ENCODE assay signal across 8 mouse cellular contexts in the genomic region with DNA sequence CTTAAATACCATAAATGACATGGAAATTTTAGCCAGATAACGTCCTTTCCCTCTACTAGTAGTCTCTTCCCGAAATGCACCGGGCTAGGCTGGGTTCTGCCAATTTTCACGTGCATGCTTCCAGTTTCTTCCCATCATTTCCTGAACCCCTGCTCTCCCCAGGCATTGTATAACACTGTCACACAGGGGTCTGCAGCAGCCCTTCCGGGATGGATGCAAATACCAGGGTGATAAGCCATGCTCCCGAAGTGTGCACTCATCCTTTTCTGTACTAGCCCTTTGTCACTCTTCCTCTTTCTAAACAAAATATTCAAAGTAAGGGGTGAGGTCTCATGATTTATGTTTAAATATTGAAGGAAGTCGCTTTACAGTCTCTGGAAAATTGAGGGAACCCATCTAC. TPM values are rescaled to one million over a fixed set of nuclear protein-coding genes. Genes with fewer than 3 reads are reported as not detected.
DNase-seq lines count a peak whose midpoint lies in the region; ATAC-seq and TF ChIP-seq lines count a peak whose summit lies in the region.

No protein-coding gene starts in this region.

- no peak for TF ChIP-seq CTCF in CH12.LX (conservative IDR thresholded peaks at IDR 0.05 in 1 of 2, IDR thresholded peaks at IDR 0.05 in 1 of 2; ENCODE audit: low read depth in 2 of 2, low read length in 2 of 2)

- DNase-seq in heart, embryonic 10.5 days (ENCODE audit: low spot score), result no peak
- no peak for DNase-seq in heart, postnatal 36 days
- DNase-seq in CH12.LX (ENCODE audit: extremely low read depth), result no peak
- DNase-seq in forebrain, embryonic 14.5 days (ENCODE audit: low spot score), result no peak
- DNase-seq in urinary bladder, postnatal 14 days (ENCODE audit: low spot score), result no peak
- DNase-seq in frontal cortex, postnatal 25 days (ENCODE audit: low spot score in 2 of 2), result no peak
- no peak for DNase-seq in kidney, postnatal 4 days

- peak overlapping the region; percentile 79 for H3K4me2 ChIP-seq in CH12.LX (ENCODE audit: insufficient read depth, low read depth, poor library complexity, severe bottlenecking)
- H3K4me2 ChIP-seq in forebrain, embryonic 14.5 days (ENCODE audit: low read length), result peak overlapping the region; percentile 81
- H3K4me2 ChIP-seq in liver, embryonic 15.5 days, result peak overlapping the region; percentile 95

- in situ Hi-C loops in CH12.LX (cut with MboI; ENCODE audit: low pct_ligation_motif_present, low pct_unique_long_range_greater_than_20kb, low sequenced_read_pairs), result loop anchor here (5.0 kb wide), 1 partner anchor 72 kb away; no protein-coding TSS in a partner anchor

- H3K27me3 ChIP-seq in heart, embryonic 10.5 days (ENCODE audit: insufficient read depth, poor library complexity, severe bottlenecking), result no peaks in the 10 kb centered on the region
- H3K27me3 ChIP-seq in CH12.LX (replicated peaks), result no peaks in the 10 kb centered on the region
- H3K27me3 ChIP-seq in forebrain, embryonic 14.5 days (replicated peaks; ENCODE audit: control insufficient read depth, insufficient read depth, low read length), result no peaks in the 10 kb centered on the region
- peaks cover 23% of the 10 kb centered on the region for H3K27me3 ChIP-seq in liver, embryonic 15.5 days

- no peaks in the 10 kb centered on the region for H3K36me3 ChIP-seq in heart, embryonic 10.5 days
- peaks cover 0 to 7% of the 10 kb centered on the region in 2 experiments for H3K36me3 ChIP-seq in CH12.LX (replicated peaks in 1 of 2; ENCODE audit: control insufficient read depth in 1 of 2, insufficient read depth in 1 of 2, low read length in 1 of 2)
- 0 out of 2 replicates have a peak, but pooled peaks cover 3% of the 10 kb centered on the region for H3K36me3 ChIP-seq in forebrain, embryonic 14.5 days (ENCODE audit: control insufficient read depth, insufficient read depth, low read length)
- H3K36me3 ChIP-seq in liver, embryonic 15.5 days (replicated peaks), result 0 out of 2 replicates have a peak, but pooled peaks cover 5% of the 10 kb centered on the region

- ATAC-seq in forebrain, embryonic 14.5 days, result no peak
- no peak for ATAC-seq in liver, embryonic 15.5 days (ENCODE audit: insufficient read depth)

- peaks cover 6% of the 10 kb centered on the region for H3K4me1 ChIP-seq in heart, embryonic 10.5 days
- peaks cover 6 to 22% of the 10 kb centered on the region in 2 experiments for H3K4me1 ChIP-seq in CH12.LX (ENCODE audit: control insufficient read depth in 1 of 2, insufficient read depth in 2 of 2)
- peaks cover 29% of the 10 kb centered on the region for H3K4me1 ChIP-seq in forebrain, embryonic 14.5 days (ENCODE audit: control insufficient read depth, insufficient read depth, low read length)
- peaks cover 42% of the 10 kb centered on the region for H3K4me1 ChIP-seq in liver, embryonic 15.5 days (replicated peaks)

- H3K9me3 ChIP-seq in heart, embryonic 10.5 days, result no peaks in the 10 kb centered on the region
- no peaks in the 10 kb centered on the region for H3K9me3 ChIP-seq in CH12.LX (replicated peaks; ENCODE audit: low read length)
- no peaks in the 10 kb centered on the region for H3K9me3 ChIP-seq in forebrain, embryonic 14.5 days (replicated peaks; ENCODE audit: control insufficient read depth, low read length)
- H3K9me3 ChIP-seq in liver, embryonic 15.5 days (replicated peaks), result no peaks in the 10 kb centered on the region

- 47% methylated on average over 7 of the region's 7 CpGs for WGBS in heart, embryonic 10.5 days
- WGBS in forebrain, embryonic 14.5 days, result 64% methylated on average over 7 of the region's 7 CpGs
- WGBS in liver, embryonic 15.5 days (ENCODE audit: insufficient replicate concordance), result 37% methylated on average over 7 of the region's 7 CpGs

- peak overlapping the region; percentile 96 for H3K27ac ChIP-seq in heart, embryonic 10.5 days
- H3K27ac ChIP-seq in CH12.LX (ENCODE audit: insufficient read depth, low read depth), result no peak overlapping the region
- no peak overlapping the region for H3K27ac ChIP-seq in forebrain, embryonic 14.5 days (ENCODE audit: low read depth, low read length)
- no peak overlapping the region for H3K27ac ChIP-seq in liver, embryonic 15.5 days (replicated peaks)

- dilution Hi-C loops in CH12.LX (cut with MboI; ENCODE audit: extremely low pct_ligation_motif_present, extremely low pct_unique_long_range_greater_than_20kb, low sequenced_read_pairs), result no loop called here

- peak overlapping the region; percentile 63; the same call in 1 of the 2 replicates for H3K9ac ChIP-seq in CH12.LX (ENCODE audit: insufficient read depth, low read depth)
- peak overlapping the region; percentile 99 for H3K9ac ChIP-seq in forebrain, embryonic 14.5 days (ENCODE audit: low read length)
- H3K9ac ChIP-seq in liver, embryonic 15.5 days, result peak overlapping the region; percentile 90

- H3K4me3 ChIP-seq in heart, embryonic 10.5 days, result peak overlapping the region; percentile 83
- peak overlapping the region in 2 of 3 experiments; percentile 67 to 83 for H3K4me3 ChIP-seq in CH12.LX (replicated peaks in 1 of 3; ENCODE audit: low read depth in 2 of 3, low read length in 2 of 3, poor library complexity in 1 of 3)
- H3K4me3 ChIP-seq in forebrain, embryonic 14.5 days (ENCODE audit: low read depth, low read length), result peak overlapping the region; percentile 97
- peak overlapping the region; percentile 92 for H3K4me3 ChIP-seq in liver, embryonic 15.5 days (replicated peaks)

- peaks cover 2% of the 10 kb centered on the region; the same call in 1 of the 2 replicates for H3K79me2 ChIP-seq in CH12.LX (replicated peaks; ENCODE audit: control insufficient read depth, extremely low read depth, insufficient read depth, poor library complexity, severe bottlenecking)

- no peak for TF ChIP-seq POLR2A in CH12.LX (IDR thresholded peaks at IDR 0.05; ENCODE audit: low read depth, low read length)

- no peak for TF ChIP-seq RAD21 in CH12.LX (IDR thresholded peaks at IDR 0.05; ENCODE audit: low read depth, low read length)

- no peak for TF ChIP-seq EP300 in CH12.LX (IDR thresholded peaks at IDR 0.05; ENCODE audit: low read length)

- intact Hi-C loops in heart, postnatal 36 days (cut with DNase I), result loop anchor here (2.0 kb wide), 2 partner anchors 43 to 65 kb away; a partner anchor contains a TSS

TF ChIP-seq in CH12.LX, 34 proteins besides CTCF, POLR2A, EP300 and RAD21:
- TF ChIP-seq SIN3A (IDR thresholded peaks at IDR 0.05; ENCODE audit: low read length), result no peak
- no peak for TF ChIP-seq UBTF (IDR thresholded peaks at IDR 0.05; ENCODE audit: low read depth, low read length)
- TF ChIP-seq MXI1 (IDR thresholded peaks at IDR 0.05; ENCODE audit: low read depth, low read length), result no peak
- TF ChIP-seq ELF1 (IDR thresholded peaks at IDR 0.05; ENCODE audit: low read depth, low read length), result peak; percentile 54
- TF ChIP-seq SMC3 (IDR thresholded peaks at IDR 0.05; ENCODE audit: low read depth, low read length), result no peak
- TF ChIP-seq MAFK (IDR thresholded peaks at IDR 0.05; ENCODE audit: insufficient replicate concordance, low read length), result no peak
- no peak for TF ChIP-seq E2F4 (IDR thresholded peaks at IDR 0.05; ENCODE audit: insufficient replicate concordance, low read depth, low read length)
- peak; percentile 43; the same call in 1 of the 2 replicates for TF ChIP-seq BHLHE40 (IDR thresholded peaks at IDR 0.05; ENCODE audit: low read depth, low read length)

RNA-seq across cellular contexts. Expression of a gene that starts 0.9 kb away (rescaled TPM):
- 12.3 and 14.7 TPM in 2 replicates for polyA plus RNA-seq in heart, embryonic 10.5 days (2016; fragmentation: Nextera tagmentation; extraction: Ambion mirVana)
- total RNA-seq in heart, postnatal 36 days (2021), result 1 to 10 TPM; 4.1 to 5.1 TPM
- total RNA-seq in CH12.LX (2012; rRNA removed), result 4.2 and 4.3 TPM in 2 replicates
- total RNA-seq in CH12.LX (2014; rRNA removed), result 4.2 and 4.7 TPM in 2 replicates
- 7.5 and 8.6 TPM in 2 replicates for polyA plus RNA-seq in CH12.LX (2012; ENCODE audit: insufficient read length, low read depth)
- polyA plus RNA-seq in forebrain, embryonic 14.5 days (2014; fragmentation: Nextera tagmentation; extraction: Ambion mirVana), result 17.6 TPM in 2 replicates
- polyA plus RNA-seq in liver, embryonic 15.5 days (2015; fragmentation: Nextera tagmentation; extraction: Ambion mirVana), result 3.4 TPM in 2 replicates
